8 mouse cellular contexts compared by ENCODE assay signal in genomic region chr10:86685179-86686016, GRCm38 (mm10). TPM values are rescaled to one million over a fixed set of nuclear protein-coding genes. Genes with fewer than 3 reads are reported as not detected.
DNase-seq lines count a peak whose midpoint lies in the region; ATAC-seq and TF ChIP-seq lines count a peak whose summit lies in the region.
"Not testable (repeated sequence)": the region's sequence is repeated elsewhere in the genome, so short reads cannot be mapped to it uniquely, and the experiment has no call there.

No protein-coding gene starts in this region.

- not testable (repeated sequence) for H3K9me3 ChIP-seq in G1E (replicated peaks); forebrain, embryonic 16.5 days (ENCODE audit: control insufficient read depth, low read length); lung, embryonic 14.5 days (ENCODE audit: low read depth, low read length)

- not testable (repeated sequence) for DNase-seq in G1E (ENCODE audit: low spot score)
- DNase-seq in cerebellum, adult 18-20 months, result peak; percentile 80 to 87
- peak; percentile 79 to 84 for DNase-seq in heart, postnatal 36 days
- peak; percentile 80 to 81 for DNase-seq in layer of hippocampus, adult 8-10 months (ENCODE audit: low spot score in 2 of 2)
- DNase-seq in lung, embryonic 14.5 days, result peak; percentile 88
- DNase-seq in testis, postnatal 14 days (ENCODE audit: low spot score), result peak; percentile 83

- peaks cover 12% of the 10 kb centered on the region for H3K4me1 ChIP-seq in G1E (ENCODE audit: insufficient read depth, low read depth, low read length)
- not testable (repeated sequence) for H3K4me1 ChIP-seq in forebrain, embryonic 16.5 days (replicated peaks; ENCODE audit: control insufficient read depth, insufficient read depth, low read length); lung, embryonic 14.5 days (ENCODE audit: insufficient read depth)

- intact Hi-C loops in heart, postnatal 36 days (cut with DNase I), result not testable (repeated sequence)

- peak overlapping the region; percentile 60 for H3K4me2 ChIP-seq in forebrain, embryonic 16.5 days (ENCODE audit: low read length)
- H3K4me2 ChIP-seq in lung, embryonic 14.5 days, result peak overlapping the region; percentile 70

- H3K36me3 ChIP-seq in G1E (replicated peaks), result peaks cover 10% of the 10 kb centered on the region
- H3K36me3 ChIP-seq in forebrain, embryonic 16.5 days (ENCODE audit: control insufficient read depth, insufficient read depth); lung, embryonic 14.5 days (ENCODE audit: insufficient read depth): not testable (repeated sequence)

- WGBS in forebrain, embryonic 16.5 days, result under 1% methylated on average over 41 of the region's 53 CpGs
- WGBS in lung, embryonic 14.5 days, result under 1% methylated on average over 53 of the region's 53 CpGs

- H3K27me3 ChIP-seq in G1E (ENCODE audit: insufficient read depth, low read length); forebrain, embryonic 16.5 days (replicated peaks; ENCODE audit: control insufficient read depth, insufficient read depth, low read length); lung, embryonic 14.5 days (ENCODE audit: insufficient read depth, low read length): not testable (repeated sequence)

- TF ChIP-seq CTCF in G1E (IDR thresholded peaks at IDR 0.05; ENCODE audit: low read depth, low read length); lung, embryonic 14.5 days (IDR thresholded peaks at IDR 0.05; ENCODE audit: low read depth): not testable (repeated sequence)

- peak overlapping the region; percentile 80 for H3K4me3 ChIP-seq in G1E (ENCODE audit: low read depth, low read length)
- H3K4me3 ChIP-seq in forebrain, embryonic 16.5 days (replicated peaks; ENCODE audit: low read length), result peak overlapping the region; percentile 72
- peak overlapping the region; percentile 63 for H3K4me3 ChIP-seq in lung, embryonic 14.5 days (ENCODE audit: low read depth, low read length)

- peak overlapping the region; percentile 81 for H3K27ac ChIP-seq in forebrain, embryonic 16.5 days (ENCODE audit: low read length)
- peak overlapping the region; percentile 75 for H3K27ac ChIP-seq in lung, embryonic 14.5 days (ENCODE audit: low read depth)

- peak; percentile 85 for ATAC-seq in G1E (ENCODE audit: extremely low read depth, insufficient number of reproducible peaks, low FRiP score, poor library complexity, severe bottlenecking)
- peak; percentile 96 for ATAC-seq in forebrain, embryonic 16.5 days
- ATAC-seq in lung, embryonic 14.5 days (ENCODE audit: insufficient read depth), result peak; percentile 90
- peak; percentile 81 for ATAC-seq in neutrophil, adult 5-6 weeks (ENCODE audit: extremely low read depth, insufficient number of reproducible peaks, low FRiP score, poor library complexity, severe bottlenecking)

- H3K9ac ChIP-seq in forebrain, embryonic 16.5 days (replicated peaks; ENCODE audit: low read depth, low read length), result peak overlapping the region; percentile 93
- peak overlapping the region; percentile 79 for H3K9ac ChIP-seq in lung, embryonic 14.5 days

RNA-seq across cellular contexts. Expression of gene Hsp90b1, which starts 19.9 kb away (rescaled TPM):
- total RNA-seq in G1E (2014; fragmentation: Nextera tagmentation) (423 and 435 TPM in 2 replicates), G1E (2017) (367 and 445 TPM in 2 replicates)
- 17.3 and 26.6 TPM in 2 replicates for polyA plus RNA-seq in G1E (2012)
- 279 and 302 TPM in 2 replicates for polyA plus RNA-seq in forebrain, embryonic 16.5 days (2015; fragmentation: Nextera tagmentation; extraction: Ambion mirVana)
- 100 to 1,000 TPM; 360 to 389 TPM for total RNA-seq in heart, postnatal 36 days (2021)
- 100 to 1,000 TPM; 267 to 424 (median 352) TPM for total RNA-seq in layer of hippocampus, adult 8-10 months (2022)
- 592 and 645 TPM in 2 replicates for polyA plus RNA-seq in lung, embryonic 14.5 days (2014; fragmentation: Nextera tagmentation; extraction: Ambion mirVana)
- 356 and 362 TPM in 2 replicates for total RNA-seq in neutrophil, adult 5-6 weeks (2017)

RNA-seq across cellular contexts. Expression of gene Ttc41, which starts 20.2 kb away (rescaled TPM):
- total RNA-seq in G1E (2014; fragmentation: Nextera tagmentation) (5.4 and 6.5 TPM in 2 replicates), G1E (2017) (1.0 and 1.9 TPM in 2 replicates)
- 0.09 and 0.10 TPM in 2 replicates for polyA plus RNA-seq in G1E (2012)
- polyA plus RNA-seq in forebrain, embryonic 16.5 days (2015; fragmentation: Nextera tagmentation; extraction: Ambion mirVana), result 1.1 and 1.6 TPM in 2 replicates
- total RNA-seq in heart, postnatal 36 days (2021), result 1 to 10 TPM; 1.4 to 2.2 TPM
- 1 to 10 TPM in 3 of 4 experiments, under 1 TPM in 1; 0.96 to 1.5 (median 1.1) TPM for total RNA-seq in layer of hippocampus, adult 8-10 months (2022)
- 1.3 and 2.0 TPM in 2 replicates for polyA plus RNA-seq in lung, embryonic 14.5 days (2014; fragmentation: Nextera tagmentation; extraction: Ambion mirVana)
- 0.58 and 1.5 TPM in 2 replicates for total RNA-seq in neutrophil, adult 5-6 weeks (2017)
